Mouse (Mus musculus): ENCODE results near the gene Mrpl23. TPM values are rescaled to one million over a fixed set of nuclear protein-coding genes. Genes with fewer than 3 reads are reported as not detected.

Gene Mrpl23
- polyA plus RNA-seq, 1 experiment: 74.0 TPM

DNA sequence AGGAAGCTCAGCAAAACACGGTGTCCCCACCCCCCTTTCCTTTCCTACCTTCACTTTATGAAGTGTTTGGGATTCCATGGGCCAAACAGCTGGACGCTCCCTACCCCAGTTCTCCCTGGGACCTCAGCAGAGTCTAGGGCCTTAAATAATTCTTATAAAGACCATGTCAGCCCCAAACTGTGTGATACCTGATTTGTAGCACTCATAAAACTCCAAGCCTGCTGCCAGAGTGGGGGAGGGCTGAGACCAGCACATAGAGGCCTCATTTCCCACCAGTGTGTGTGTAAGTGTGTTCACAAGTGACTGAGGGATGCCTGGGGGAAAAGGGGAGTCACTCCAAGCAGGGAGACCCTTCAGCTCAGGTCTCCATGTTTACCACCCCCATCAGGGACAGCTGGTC, 15.4 kb downstream of the Mrpl23 start:
- Histone ChIP-seq H3K4me1 (ENCODE audit: control insufficient read depth, insufficient read depth, low read length) (no peaks in the 10 kb centered on the region), H3K4me3 (ENCODE audit: insufficient read depth, low read length) (no peak overlapping the region), H3K27ac (ENCODE audit: insufficient read depth, low read length) (no peak overlapping the region)
- TF ChIP-seq POLR2A (IDR thresholded peaks at IDR 0.05; ENCODE audit: extremely low read depth, insufficient read depth, low read length): no peak
- no peak for TF ChIP-seq CTCF (IDR thresholded peaks at IDR 0.05; ENCODE audit: extremely low read depth, insufficient read depth, low read length)

GRCm38 (mm10) chr7:142548706-142549105, 16.2 kb downstream of the Mrpl23 start:
- TF ChIP-seq POLR2A (IDR thresholded peaks at IDR 0.05; ENCODE audit: extremely low read depth, insufficient read depth, low read length) (no peak), CTCF (IDR thresholded peaks at IDR 0.05; ENCODE audit: extremely low read depth, insufficient read depth, low read length) (no peak)
- no peak overlapping the region for H3K4me3 ChIP-seq (ENCODE audit: insufficient read depth, low read length)
- H3K4me1 ChIP-seq (ENCODE audit: control insufficient read depth, insufficient read depth, low read length): no peaks in the 10 kb centered on the region
- H3K27ac ChIP-seq (ENCODE audit: insufficient read depth, low read length): no peak overlapping the region

DNA sequence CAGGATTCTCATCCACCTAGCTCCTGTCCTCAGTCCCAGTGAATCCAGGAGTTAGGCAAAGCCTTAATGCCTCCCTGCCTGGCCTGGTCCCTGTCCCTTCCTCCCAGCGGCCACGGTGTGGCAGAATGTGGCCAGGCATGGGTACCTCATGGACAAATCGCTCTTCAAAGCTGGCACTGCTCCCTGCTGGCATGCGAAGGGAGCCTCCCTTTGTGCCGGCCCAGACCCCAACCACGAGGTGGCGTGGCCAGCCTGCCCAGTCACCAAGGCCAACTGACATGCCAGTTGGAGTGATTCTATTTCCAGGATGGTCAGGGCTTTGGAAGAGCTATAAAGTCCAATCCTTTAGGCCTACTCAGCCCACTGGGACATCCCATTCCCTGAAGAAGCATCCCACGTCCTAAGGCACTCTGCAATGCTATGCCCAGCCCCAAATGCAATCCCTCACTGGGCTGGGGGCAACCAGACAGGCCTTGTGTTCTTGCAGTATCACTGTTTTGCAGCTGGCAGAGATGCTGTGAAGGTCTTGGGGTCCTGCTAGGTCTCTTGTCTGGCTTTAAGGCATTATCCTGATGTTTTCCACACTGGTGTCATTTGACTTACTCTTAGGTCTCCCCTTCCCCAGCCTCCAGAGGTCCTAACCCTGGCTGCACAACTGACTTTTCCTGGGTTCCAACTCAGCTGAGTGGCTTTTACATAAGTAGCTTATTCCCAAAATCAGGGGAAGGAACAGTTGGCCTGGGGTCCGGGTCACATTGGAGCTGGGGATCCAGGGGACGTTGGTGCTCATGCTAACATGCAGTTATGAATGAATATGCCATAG, 17.7 kb downstream of the Mrpl23 start:
- Histone ChIP-seq H3K27ac (ENCODE audit: insufficient read depth, low read length) (no peak overlapping the region), H3K4me3 (ENCODE audit: insufficient read depth, low read length) (no peak overlapping the region), H3K4me1 (ENCODE audit: control insufficient read depth, insufficient read depth, low read length) (no peaks in the 10 kb centered on the region)
- TF ChIP-seq CTCF (IDR thresholded peaks at IDR 0.05; ENCODE audit: extremely low read depth, insufficient read depth, low read length) (no peak), POLR2A (IDR thresholded peaks at IDR 0.05; ENCODE audit: extremely low read depth, insufficient read depth, low read length) (no peak)

GRCm38 (mm10) chr7:142550935-142551373, 18.5 kb downstream of the Mrpl23 start:
- H3K27ac ChIP-seq (ENCODE audit: insufficient read depth, low read length): no peak overlapping the region
- H3K4me3 ChIP-seq (ENCODE audit: insufficient read depth, low read length): no peak overlapping the region
- no peak for TF ChIP-seq POLR2A (IDR thresholded peaks at IDR 0.05; ENCODE audit: extremely low read depth, insufficient read depth, low read length)
- TF ChIP-seq CTCF (IDR thresholded peaks at IDR 0.05; ENCODE audit: extremely low read depth, insufficient read depth, low read length): no peak
- H3K4me1 ChIP-seq (ENCODE audit: control insufficient read depth, insufficient read depth, low read length): no peaks in the 10 kb centered on the region

DNA sequence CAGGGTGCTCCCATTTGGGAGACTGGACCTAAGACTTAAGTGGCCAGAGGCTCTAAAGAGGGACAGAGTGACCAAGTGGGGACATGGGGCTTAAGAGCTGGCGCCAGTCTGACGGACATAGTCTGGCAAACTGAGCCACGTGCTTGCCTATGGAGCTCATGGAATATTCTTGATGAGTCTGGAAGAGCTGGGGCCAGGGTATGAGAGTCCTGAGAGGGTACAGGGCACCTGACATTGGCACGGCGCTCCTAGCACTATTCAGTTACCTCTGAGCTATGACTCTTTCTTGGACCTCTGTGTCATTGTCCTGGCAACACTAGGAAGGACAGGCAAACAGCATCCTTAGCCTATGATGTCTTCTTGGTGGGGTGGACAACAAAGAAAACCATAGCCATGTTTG, 19.2 kb downstream of the Mrpl23 start:
- no peaks in the 10 kb centered on the region for H3K4me1 ChIP-seq (ENCODE audit: control insufficient read depth, insufficient read depth, low read length)
- H3K27ac ChIP-seq (ENCODE audit: insufficient read depth, low read length): no peak overlapping the region
- TF ChIP-seq CTCF (IDR thresholded peaks at IDR 0.05; ENCODE audit: extremely low read depth, insufficient read depth, low read length): no peak
- H3K4me3 ChIP-seq (ENCODE audit: insufficient read depth, low read length): no peak overlapping the region

DNA sequence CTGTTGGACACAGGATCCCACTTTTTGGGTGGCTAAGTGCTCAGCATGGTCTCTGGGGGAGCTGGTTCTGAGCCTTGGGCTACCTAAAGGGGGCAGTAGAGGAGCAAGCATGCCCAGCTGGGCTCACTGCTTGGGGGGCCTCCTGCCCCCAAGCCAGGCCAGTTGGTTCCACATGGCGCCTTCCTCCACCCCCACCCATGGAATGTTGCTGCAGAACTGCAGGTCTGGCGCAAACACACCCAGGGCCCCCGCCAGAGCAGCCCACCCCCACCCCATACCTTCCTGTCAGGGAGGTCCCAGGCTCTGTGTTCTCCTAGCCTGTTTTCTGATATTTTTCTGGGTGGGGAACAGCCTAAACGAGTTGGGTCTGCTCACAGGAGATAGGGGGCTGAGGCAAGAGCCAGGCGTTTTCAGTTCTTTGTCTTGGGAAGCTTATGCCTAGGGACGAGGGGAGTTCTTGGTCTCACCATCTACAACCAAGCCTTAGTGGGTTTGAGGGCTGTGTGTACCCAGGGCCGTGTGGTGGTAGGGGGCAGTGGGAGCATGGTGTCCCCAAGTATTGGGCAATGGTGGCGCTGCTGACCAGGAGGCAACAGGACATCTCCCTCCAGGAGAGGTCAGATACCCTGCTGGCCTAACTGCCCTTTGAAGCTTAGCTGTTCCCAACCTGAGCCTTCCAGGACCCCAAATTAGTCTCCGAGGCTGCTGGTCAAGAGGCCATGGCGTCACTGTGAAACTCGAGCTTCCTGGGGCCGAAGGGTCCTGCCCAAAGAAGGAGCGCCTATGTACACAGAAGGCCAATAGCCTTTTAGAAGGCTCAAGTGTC, 20.3 kb downstream of the Mrpl23 start:
- TF ChIP-seq CTCF (IDR thresholded peaks at IDR 0.05; ENCODE audit: extremely low read depth, insufficient read depth, low read length) (no peak), POLR2A (IDR thresholded peaks at IDR 0.05; ENCODE audit: extremely low read depth, insufficient read depth, low read length) (no peak)
- Histone ChIP-seq H3K4me3 (ENCODE audit: insufficient read depth, low read length) (no peak overlapping the region), H3K27ac (ENCODE audit: insufficient read depth, low read length) (no peak overlapping the region), H3K4me1 (ENCODE audit: control insufficient read depth, insufficient read depth, low read length) (no peaks in the 10 kb centered on the region)

- no peaks in the 10 kb centered on the region for H3K4me1 ChIP-seq (ENCODE audit: control insufficient read depth, insufficient read depth, low read length)
- no peak overlapping the region for H3K27ac ChIP-seq (ENCODE audit: insufficient read depth, low read length)
- no peak overlapping the region for H3K4me3 ChIP-seq (ENCODE audit: insufficient read depth, low read length)
- TF ChIP-seq CTCF (IDR thresholded peaks at IDR 0.05; ENCODE audit: extremely low read depth, insufficient read depth, low read length) (no peak), POLR2A (IDR thresholded peaks at IDR 0.05; ENCODE audit: extremely low read depth, insufficient read depth, low read length) (no peak)
Measured at GRCm38 (mm10) chr7:142553417-142554335, 21.2 kb downstream of the Mrpl23 start.

DNA sequence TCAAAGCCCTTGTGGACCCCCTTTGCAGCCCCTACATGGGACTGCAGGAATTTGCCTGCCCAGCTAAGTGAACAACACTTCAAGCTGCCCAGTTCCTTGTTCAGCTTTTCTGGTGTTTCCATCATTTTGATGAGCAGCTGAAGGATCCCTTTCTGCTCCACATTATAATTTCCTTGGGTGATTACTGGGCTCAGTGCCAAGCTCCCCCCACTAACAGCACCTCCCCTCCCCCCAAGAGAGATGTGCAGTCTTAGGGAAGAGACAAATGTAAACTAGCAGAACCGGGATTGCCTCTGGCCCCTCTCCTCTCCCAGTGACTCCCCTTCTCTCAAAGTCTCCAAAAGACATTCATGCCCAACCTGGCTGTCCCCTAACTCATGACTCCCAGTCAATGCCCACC, 22.1 kb downstream of the Mrpl23 start:
- TF ChIP-seq POLR2A (IDR thresholded peaks at IDR 0.05; ENCODE audit: extremely low read depth, insufficient read depth, low read length): no peak
- no peak for TF ChIP-seq CTCF (IDR thresholded peaks at IDR 0.05; ENCODE audit: extremely low read depth, insufficient read depth, low read length)
- no peak overlapping the region for H3K27ac ChIP-seq (ENCODE audit: insufficient read depth, low read length)
- H3K4me1 ChIP-seq (ENCODE audit: control insufficient read depth, insufficient read depth, low read length): no peaks in the 10 kb centered on the region

More for the DNA sequence above, 22.1 kb downstream of the Mrpl23 start:
- no peak overlapping the region for H3K4me3 ChIP-seq (ENCODE audit: insufficient read depth, low read length)

Measured in cortical plate, adult 2 months (tissue).